Mouse (Mus musculus): ENCODE data around the gene Prkcg. TPM values are rescaled to one million over a fixed set of nuclear protein-coding genes. Genes with fewer than 3 reads are reported as not detected.
"Not testable (repeated sequence)": the region's sequence is repeated elsewhere in the genome, so short reads cannot be mapped to it uniquely, and the experiment has no call there.

Prkcg gene
- 100 to 1,000 TPM; 540 to 555 TPM for total RNA-seq (2021)

DNA sequence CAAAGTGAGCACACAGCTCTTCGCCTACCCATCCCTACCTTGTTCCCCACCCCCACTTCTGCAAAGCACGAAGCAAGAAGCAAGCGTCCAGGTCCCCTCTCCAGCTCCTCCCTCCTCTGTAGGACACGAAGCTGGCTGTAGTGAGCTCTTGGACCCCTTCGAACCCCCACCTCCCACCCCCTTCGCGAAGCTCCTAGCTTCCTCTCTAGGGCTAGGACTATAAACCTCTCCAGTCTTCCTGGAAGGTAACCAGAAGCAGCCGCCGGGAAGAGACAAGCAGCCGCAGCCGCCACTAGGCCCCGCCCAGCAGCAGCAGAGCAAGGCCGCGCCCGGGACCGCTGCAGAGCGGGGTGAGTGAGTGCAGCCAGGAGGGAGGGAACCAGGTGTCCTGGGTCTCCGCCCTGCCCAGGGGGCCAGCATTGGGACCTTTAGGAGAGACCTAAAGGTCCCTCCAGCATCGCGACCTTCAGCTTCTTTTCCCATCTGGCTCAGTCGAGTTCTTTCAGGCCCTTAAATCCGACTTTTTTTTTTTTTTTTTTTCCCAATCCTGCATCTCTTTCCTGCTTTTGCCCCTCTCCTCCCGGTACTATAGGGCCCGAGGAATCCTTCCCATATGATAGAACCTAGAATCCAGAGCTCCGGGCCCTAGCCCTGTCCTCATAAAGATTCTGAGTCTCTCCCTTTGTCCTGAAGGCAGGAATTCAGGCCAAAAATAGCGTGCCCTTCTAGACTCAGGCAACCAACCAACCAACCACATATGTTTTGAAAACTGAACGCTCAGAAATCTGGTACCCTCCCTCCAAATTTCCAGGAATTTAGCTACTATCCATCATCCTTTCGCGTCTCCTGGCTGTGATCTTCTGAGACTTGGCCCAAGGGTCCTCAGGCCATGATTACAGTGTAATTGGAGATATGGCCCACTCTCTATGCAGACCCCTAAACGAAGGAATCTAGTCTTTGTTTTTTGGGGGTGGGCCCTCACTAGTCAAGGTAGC is at the start of gene Prkcg, which contains the start of gene Myadm:
Gene Prkcg, plus strand, starts transcription at position 204 of the 995 bp plus-strand sequence.
Gene Myadm, plus strand, starts transcription at position 105 of the 995 bp plus-strand sequence.
- DNase-seq (ENCODE audit: extremely low spot score in 1 of 2, low spot score in 1 of 2): peak; percentile 58 to 65

DNA sequence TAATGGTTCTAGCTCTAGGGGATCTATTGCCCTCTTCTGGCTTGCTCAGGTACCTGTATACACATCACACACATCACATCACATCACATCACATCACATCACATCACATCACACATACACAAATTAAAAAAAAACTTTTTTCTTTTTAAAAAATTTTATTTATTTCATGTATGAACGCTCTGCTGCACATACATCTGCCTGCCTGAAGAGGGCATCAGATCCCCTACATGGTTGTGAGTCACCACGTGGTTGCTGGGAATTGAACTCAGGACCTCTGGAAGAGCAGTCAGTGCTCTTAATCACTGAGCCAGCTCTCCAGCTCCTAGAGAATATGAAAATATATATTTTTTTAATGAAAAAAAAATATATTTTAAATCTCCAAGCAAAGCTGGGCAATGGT is 49.8 kb upstream of the Prkcg start:
- no peak for DNase-seq (ENCODE audit: extremely low spot score in 1 of 2, low spot score in 1 of 2)

DNA sequence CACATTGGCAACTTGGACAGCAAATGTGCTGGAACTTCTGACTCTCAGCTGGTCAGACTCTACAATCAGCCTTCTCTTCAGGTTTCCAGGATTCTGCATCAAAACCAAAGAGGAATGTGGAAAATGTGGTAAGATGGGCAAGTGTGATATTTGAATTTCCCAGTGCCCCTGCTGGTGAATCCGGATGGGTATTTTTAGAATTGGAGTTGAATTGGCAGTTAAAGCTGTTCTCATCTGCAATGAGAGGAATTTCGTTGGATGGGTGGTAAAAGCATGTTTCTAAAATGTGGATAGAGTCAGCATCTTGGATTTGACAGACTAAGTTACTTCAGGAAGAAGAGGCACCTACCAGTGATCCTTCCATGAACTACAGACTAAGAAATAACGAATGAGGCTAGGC is 28.3 kb upstream of the Prkcg start:
- DNase-seq (ENCODE audit: extremely low spot score in 1 of 2, low spot score in 1 of 2): no peak

DNA sequence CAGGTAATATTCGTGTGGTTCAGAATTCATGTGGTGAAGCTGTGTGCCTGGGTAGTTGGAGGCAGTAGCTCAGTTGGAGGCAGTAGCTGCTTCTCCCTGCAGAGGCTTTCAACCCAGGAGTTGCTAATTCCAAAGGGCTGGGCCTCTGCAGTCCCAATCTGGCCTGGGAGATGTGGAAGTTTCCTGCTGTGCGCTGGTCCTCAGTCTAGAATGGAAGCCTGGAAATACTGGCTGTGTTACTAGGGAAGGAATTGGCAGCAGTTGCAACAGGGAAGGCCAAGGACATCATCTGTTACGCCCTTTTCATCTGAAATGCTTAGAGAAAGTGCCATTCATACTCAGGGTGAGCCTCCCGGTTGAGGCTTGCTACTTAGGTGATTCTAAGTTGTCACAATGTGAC is 27.5 kb upstream of the Prkcg start:
- no peak for DNase-seq (ENCODE audit: extremely low spot score in 1 of 2, low spot score in 1 of 2)

DNA sequence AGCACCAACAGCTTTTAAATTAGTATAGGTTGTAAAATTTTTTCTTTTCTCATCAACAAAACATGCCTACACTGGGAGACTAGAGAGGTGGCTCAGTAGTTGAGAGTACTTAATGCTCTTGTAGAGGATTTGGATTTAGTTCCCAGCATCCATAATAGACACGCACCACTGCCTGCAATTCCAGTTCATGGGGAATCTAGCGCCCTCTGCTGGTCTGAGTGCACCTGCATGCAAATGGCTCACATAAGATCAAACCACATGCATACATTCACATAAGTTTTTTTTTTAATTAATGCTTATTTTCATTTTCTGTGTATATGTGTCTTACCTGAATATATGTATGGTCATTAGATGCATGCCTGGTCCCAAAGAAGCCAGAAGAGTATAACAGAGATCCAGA is 26.2 kb upstream of the Prkcg start:
- DNase-seq (ENCODE audit: extremely low spot score in 1 of 2, low spot score in 1 of 2): peak in 1 of 2 experiments; percentile 55

DNA sequence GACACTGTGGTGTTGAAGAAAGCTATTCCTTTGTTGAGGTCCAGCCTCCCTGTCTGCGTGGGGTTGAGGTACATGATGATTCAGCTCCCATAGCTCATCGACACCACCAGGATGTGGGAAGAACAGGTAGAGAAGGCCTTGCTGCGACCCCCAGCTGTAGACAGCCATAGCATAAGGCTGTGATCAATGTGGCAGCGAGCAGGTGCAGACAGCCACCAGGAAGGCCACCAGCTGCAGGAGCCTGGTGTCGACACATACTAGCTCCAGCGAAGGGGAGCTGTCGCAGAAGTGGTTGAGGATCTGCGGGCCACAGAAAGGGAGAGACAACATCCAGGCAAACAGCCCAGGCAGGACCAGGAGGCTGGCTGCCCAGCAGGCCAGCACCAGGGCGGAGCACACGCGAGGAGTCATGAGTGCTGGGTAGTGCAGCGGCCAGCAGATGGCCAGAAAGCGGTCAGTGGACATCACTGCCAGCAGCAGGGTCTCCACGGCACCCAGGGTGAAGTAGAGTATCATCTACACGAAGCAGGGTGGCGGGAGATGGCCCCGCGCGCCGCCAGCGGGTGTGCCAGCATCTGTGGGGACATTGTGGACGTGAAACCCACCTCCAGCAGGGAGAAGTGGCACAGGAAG is 24.5 kb upstream of the Prkcg start:
- no peak for DNase-seq (ENCODE audit: extremely low spot score in 1 of 2, low spot score in 1 of 2)

DNA sequence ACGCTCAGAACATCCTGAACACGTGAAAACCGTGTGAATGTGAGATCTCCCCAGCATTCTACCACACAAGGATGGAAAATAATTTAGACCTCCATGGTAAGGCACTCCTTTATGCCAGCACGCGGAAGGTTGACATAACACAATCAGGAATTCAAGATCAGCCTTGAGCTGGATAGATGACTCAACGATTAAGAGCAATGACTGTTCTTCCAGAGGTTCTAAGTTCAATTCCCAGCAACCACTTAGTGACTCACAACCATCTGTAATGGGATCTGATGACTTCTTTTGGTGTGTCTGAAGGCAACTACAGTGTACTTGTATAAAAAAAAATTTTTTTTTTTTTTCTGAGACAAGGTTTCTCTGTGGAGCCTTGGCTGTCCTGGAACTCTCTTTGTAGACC is 23.7 kb upstream of the Prkcg start:
- no peak for DNase-seq (ENCODE audit: extremely low spot score in 1 of 2, low spot score in 1 of 2)

DNA sequence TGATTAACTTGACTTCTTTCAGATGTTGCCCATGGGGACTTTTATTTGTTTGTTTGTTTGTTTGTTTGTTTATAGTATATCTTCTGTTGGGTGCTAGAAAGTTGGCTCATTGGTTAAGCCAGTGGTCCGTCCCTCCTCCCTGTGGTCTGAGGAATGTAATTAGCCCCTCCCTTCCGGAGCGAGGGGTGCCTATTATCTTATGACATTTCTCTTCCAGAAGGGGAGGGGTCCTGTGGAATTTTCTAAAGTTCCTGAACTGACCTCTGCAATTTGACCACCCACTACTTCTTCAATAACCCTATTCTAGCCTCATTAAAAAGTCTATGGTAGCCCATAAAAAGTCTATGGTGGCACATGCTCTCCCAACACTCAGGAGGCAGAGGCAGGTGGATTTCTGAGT is 21.7 kb upstream of the Prkcg start:
- no peak for DNase-seq (ENCODE audit: extremely low spot score in 1 of 2, low spot score in 1 of 2)

DNA sequence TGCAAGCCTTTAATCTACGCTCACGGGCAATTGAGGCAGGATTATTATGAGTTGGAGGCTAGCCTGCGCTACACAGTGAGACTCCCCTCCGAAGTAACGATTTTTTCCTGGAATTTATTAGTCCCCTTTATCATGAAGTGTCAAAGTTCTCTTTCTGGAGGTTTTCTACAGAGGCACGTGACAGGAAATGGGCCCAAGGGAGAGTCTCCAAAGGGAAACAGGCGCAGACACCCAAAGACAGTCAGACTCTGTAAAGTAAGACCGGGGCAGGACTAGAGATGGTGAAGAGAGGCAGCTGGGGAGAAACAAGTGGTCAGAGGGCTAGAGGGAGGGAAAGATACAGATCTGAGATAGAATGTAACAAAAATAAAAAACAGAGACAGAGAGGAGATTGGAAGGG is 21.1 kb upstream of the Prkcg start:
- DNase-seq (ENCODE audit: extremely low spot score in 1 of 2, low spot score in 1 of 2): no peak

DNA sequence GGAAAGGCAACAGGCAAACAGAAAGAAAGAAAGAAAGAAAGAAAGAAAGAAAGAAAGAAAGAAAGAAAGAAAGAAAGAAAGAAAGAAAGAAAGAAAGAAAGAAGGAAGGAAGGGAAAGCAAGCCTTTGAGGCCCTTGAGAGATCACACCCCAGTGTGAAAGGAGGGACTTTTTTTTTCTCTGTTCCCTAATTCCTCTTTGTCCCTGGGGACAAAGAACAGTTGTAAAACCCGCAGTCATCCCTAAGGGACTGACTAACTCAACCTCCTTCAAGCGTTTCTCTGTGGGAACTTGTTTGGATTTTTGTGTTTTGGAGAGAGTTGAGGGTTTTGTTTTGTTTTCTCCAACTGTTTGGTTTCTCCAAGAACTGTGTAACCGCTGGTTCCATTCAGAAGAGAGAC is 20.7 kb upstream of the Prkcg start:
- no peak for DNase-seq (ENCODE audit: extremely low spot score in 1 of 2, low spot score in 1 of 2)

DNA sequence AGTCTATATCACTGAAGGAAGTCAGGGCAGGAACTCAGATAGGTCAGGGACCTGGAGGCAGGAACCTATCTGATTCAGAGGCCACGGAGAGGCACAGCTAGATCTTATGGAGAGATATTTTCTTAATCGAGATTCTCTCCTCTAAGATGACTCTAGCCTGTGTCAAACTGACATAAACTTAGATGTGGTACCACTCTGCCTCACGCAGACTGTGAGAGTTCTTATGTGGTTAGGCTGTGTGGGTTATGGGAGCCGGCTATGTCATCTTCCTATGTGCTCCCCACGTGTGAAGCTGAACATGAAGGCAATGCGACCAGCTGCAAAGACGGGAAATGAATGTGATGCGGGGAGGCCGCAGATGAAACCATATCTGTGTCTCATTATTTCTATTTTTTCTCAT is 16.8 kb upstream of the Prkcg start:
- no peak for DNase-seq (ENCODE audit: extremely low spot score in 1 of 2, low spot score in 1 of 2)

DNA sequence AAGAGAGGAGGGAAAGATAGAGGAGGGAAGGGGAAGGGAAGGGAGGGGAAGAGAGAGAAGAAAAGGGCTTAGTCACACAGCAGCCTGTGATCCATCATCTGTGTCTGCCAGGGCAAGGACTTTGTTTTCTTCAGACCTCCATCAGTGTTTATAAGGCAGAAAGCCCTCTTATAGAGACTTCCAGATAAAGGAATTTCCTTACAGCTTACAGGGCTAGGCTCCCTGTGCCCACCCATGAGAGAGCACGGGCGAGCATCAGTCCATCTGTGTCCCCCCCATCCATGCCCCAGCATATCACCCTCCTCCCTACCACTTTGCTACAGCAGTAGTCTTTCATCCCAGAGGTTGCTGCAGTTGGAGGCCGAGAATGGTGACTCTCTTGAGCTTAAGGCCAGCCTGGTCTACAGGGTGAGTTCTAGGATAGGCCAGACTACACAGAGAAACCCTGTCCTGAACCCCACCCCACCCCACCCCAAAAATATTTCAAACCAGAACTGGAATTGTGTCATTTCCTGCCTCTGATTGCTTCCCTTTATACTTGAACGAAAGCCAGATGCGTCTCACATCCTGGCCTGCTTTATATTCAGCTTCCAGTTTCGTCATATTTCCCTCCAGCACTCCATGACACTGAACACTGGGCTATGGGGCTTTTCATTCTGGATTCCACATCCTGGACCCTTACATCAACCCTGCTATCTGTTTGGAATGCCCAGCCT is 13.4 kb upstream of the Prkcg start:
- DNase-seq (ENCODE audit: extremely low spot score in 1 of 2, low spot score in 1 of 2): no peak

DNA sequence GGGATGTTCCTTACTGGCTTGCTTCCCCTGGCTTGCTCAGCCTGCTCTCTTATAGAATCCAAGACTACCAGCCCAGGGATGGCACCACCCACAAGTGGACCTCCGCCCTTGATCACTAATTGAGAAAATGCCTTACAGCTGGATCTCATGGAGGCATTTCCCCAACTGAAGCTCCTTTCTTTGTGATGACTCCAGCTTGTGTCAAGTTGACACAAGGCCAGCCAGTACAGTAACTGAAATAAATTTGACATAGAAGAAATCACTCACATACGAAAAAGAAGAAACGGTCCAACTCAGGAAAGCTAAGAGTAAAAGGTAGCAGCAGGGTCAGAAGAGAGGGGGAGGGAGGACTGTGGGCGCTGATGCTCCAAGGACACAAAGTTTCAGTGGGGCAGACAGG is 12.2 kb upstream of the Prkcg start:
- not testable (repeated sequence) for DNase-seq (ENCODE audit: extremely low spot score in 1 of 2, low spot score in 1 of 2)

DNA sequence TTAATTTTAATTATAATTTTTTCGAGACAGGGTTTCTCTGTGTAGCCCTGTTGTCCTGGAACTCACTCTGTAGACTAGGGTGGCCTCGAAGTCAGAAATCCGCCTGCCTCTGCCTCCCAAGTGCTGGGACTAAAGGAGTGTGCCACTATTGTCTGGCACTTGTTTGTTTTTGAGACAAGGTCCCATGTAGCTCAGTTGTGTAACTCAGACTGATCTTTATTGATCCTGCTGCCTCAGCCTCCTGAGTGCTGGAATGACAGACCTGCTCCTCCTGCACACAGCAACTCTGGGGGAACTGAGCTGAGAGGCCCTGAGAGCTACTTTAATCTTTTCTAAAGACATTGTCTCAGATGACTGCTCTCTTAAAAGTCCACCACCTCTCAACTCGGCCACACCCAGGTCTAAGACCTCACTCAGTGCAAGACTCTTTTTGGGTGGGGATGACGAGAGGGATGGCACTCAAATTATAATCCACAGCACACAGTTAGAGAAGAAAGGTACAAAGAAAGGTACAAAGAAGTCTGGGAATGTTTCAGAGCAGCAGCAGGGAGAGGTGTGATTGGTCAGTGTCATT is 8.8 kb upstream of the Prkcg start:
- no peak for DNase-seq (ENCODE audit: extremely low spot score in 1 of 2, low spot score in 1 of 2)

DNA sequence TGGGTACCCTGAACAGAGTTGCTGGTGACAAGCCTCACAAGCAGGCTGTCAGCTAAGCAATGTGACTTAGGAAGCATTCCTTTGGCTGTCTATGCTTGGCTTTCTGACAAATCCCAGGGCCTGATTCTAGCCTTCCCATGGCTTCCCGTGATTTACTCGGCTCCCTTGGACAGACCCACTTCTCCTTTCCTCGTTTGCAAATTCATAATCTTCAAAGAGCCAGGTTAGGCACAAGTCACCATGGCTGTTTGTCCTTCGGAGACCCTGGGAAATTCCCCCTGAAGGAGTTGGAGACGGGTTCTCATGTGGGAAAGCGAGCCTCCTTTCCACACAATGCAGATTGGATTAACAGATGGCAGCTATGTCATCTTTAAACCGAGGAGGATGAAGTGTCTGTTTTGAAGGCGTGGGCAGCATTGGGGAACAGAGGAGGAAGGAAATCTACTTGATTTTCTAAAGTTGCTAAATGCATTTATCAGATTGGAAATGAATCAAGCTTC is 8.3 kb upstream of the Prkcg start:
- DNase-seq (ENCODE audit: extremely low spot score in 1 of 2, low spot score in 1 of 2): no peak

DNA sequence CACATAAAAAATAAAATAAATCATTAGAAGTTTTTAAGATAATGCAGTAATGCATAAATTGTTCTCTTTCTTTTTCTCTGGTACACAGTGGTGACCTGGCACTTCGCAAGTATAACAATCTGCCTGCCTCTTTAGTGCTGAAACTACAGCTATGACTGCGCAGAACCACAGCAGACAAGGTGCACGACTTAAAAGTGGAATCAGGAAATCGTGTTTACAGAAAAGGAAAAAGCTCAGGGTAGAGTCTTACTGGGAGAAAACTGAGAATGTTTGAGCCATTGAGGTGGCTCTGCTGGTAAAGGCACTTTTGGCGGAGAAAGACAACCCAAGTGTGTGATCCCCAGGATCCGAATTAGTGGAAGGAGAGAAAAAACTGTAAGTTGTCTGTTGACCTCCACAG is 7.2 kb upstream of the Prkcg start:
- no peak for DNase-seq (ENCODE audit: extremely low spot score in 1 of 2, low spot score in 1 of 2)

DNA sequence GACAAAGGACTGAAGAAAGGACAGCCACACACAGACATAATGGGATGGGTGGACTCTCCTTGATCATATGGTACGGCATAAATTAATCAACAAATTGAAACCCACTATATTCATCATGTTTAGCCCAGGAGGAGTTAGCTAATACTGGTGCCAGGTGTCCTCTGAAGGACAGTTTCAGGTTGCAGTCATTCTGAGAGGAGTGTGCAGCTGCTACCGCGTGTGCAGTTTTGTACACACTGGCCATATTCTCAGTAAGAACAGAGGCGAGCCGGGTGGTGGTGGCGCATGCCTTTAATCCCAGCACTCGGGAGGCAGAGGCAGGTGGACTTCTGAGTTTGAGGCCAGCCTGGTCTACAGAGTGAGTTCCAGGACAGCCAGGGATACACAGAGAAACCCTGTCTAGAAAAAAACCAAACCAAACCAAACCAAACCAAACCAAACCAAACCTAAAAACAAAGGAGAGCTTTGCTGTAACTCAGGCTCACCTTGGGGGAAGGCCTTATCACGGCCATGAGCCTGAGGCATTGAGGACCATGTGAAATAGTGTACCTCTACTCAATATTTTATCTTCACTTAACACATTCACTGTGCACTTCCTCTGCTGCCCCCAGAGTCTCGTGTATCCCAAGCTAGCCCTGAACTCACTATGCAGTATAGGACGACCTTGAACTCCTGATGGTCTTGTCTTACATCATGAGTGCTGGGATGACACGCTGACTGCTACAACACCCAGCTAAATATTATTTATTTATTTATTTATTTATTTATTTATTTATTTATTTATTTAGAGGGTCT is 5.7 kb upstream of the Prkcg start:
- no peak for DNase-seq (ENCODE audit: extremely low spot score in 1 of 2, low spot score in 1 of 2)

DNA sequence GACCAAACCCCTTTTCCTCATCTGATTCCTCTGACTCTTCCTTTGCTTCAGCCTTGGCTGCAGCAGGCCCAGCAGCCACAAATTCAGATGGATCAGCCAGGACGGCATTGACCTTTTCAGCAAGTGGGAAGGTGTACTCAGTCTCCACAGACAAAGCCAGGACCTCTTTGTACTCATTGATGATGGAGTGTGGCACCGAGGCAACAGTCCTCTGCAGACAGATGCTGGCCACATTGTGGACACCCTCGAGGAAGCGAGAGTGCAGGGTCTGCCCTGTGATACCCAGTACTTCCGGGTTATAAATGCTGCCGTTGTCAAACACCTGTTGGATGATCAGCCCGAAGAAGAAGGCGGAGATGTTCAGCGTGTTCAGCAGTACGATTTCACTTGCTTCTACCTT is 4.4 kb upstream of the Prkcg start:
- DNase-seq (ENCODE audit: extremely low spot score in 1 of 2, low spot score in 1 of 2): no peak

DNA sequence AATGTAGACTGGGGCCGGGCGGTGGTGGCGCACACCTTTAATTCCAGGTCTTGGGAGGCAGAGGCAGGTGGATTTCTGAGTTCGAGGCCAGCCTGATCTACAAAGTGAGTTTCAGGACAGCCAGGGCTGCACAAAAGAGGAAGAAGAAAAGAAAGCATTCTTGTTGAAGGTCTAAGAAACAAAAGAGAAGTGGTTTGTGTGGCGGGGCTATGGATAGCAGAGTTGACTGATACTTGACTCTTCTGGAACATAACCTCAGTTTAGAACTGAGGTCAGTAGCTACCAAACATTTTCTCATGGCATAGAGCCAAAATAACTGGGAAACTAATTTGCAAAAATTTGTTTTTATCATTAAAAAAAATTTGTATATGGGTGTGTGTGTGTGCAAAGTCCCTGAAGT is 2.9 kb upstream of the Prkcg start:
- DNase-seq (ENCODE audit: extremely low spot score in 1 of 2, low spot score in 1 of 2): no peak

DNA sequence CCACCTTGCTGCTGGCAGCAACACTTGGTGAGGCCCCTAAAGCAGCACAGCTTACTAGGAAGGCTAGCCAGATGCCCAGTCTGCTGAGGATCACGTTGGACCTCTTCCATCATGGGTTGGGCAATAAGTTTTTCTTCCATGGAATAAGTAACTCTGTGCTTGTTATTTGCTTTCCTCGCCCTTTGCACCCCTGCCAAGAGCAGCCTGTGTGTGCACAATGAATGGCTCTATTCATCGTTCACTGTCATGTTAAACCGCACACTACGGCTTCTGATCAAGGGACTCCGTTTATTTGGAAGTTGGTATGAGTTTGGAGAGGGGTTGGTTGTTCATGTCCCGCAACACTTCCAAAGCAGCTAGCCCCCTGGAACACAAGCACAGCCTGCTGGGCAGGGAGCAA is 1.8 kb upstream of the Prkcg start:
- no peak for DNase-seq (ENCODE audit: extremely low spot score in 1 of 2, low spot score in 1 of 2)
